Mouse (Mus musculus) lung, postnatal 0 days (tissue): ENCODE results near the gene Procr. TPM values are rescaled to one million over a fixed set of nuclear protein-coding genes. Genes with fewer than 3 reads are reported as not detected.

Experiments used
- ATAC-seq: fragments of 200-750 bp; cut with Nextera tagmentation; 2 replicates; pipeline ENCODE4 v1.8.0; 2017; ENCODE audit warnings: moderate library complexity
- DNase-seq: peaks from one replicate; pipeline ENCODE4 v3.0.0-alpha.2; 2016; ENCODE audit warnings: low spot score
- H3K27ac ChIP-seq: fragments of 300-500 bp; sonication (generic); 2 replicates; pipeline ENCODE4 v1.5.1; 2014; ENCODE audit warnings: antibody characterized with exemption, mild to moderate bottlenecking, low read length, mixed read lengths
- H3K27me3 ChIP-seq: fragments of 300-500 bp; sonication (generic); replicated peaks from 2 replicates; pipeline ENCODE4 v1.6.1; 2014; ENCODE audit warnings: low read length, mixed read lengths; ENCODE audit not compliant: insufficient read depth
- H3K36me3 ChIP-seq: fragments of 300-500 bp; sonication (generic); 2 replicates; pipeline ENCODE4 v1.6.1; 2014; ENCODE audit warnings: low read length, mixed read lengths; ENCODE audit not compliant: insufficient read depth
- H3K4me1 ChIP-seq: fragments of 300-500 bp; sonication (generic); 2 replicates; pipeline ENCODE4 v1.6.1; 2014; ENCODE audit warnings: antibody characterized with exemption, low read depth, low read length, mixed read lengths; ENCODE audit not compliant: insufficient read depth
- H3K4me2 ChIP-seq: fragments of 300-500 bp; sonication (generic); replicated peaks from 2 replicates; pipeline ENCODE4 v1.6.1; 2014; ENCODE audit warnings: low read depth, mild to moderate bottlenecking, low read length, moderate library complexity, mixed read lengths
- H3K4me3 ChIP-seq: fragments of 300-500 bp; sonication (generic); 2 replicates; pipeline ENCODE4 v1.5.1; 2014; ENCODE audit warnings: low read depth, low read length
- H3K9ac ChIP-seq: fragments of 300-500 bp; sonication (generic); replicated peaks from 2 replicates; pipeline ENCODE4 v1.6.1; 2014; ENCODE audit warnings: low read depth, mild to moderate bottlenecking
- H3K9me3 ChIP-seq: fragments of 300-500 bp; sonication (generic); 2 replicates; pipeline ENCODE4 v1.6.1; 2016; ENCODE audit warnings: low read length, mixed read lengths
- CTCF ChIP-seq: IDR thresholded peaks from 2 replicates; pipeline ENCODE4 v1.5.1; 2016; ENCODE audit warnings: antibody characterized with exemption, mild to moderate bottlenecking
- EP300 ChIP-seq: IDR thresholded peaks from 2 replicates; pipeline ENCODE4 v1.6.1; 2016; ENCODE audit warnings: antibody characterized with exemption, mild to moderate bottlenecking, control low read depth
- WGBS: fragments of 180-500 bp; shearing (Covaris S2); extraction: QIAGEN DNeasy Blood & Tissue Kit; methylation state at CpG from one replicate; pipeline ENCODE4 v1.1.7; 2014; 5-methylcytosine and 5-hydroxymethylcytosine counted together
- polyA plus RNA-seq: library from polyadenylated mRNA; unstranded; fragments of >200 nt; fragmentation: Nextera tagmentation; extraction: Ambion mirVana; gene quantifications from 2 replicates; pipeline ENCODE4 v1.2.1, GENCODE M21; 2015

The Procr gene
- polyA plus RNA-seq = 9.1 and 9.7 TPM in 2 replicates

- ATAC-seq = peak; percentile 85
These were observed at the start of gene Procr for GRCm38 (mm10) chr2:155751014-155751786. Procr (plus strand) TSS chr2:155751117.

GRCm38 (mm10) chr2:155701399-155701919 lies 49.5 kb upstream of the Procr start:
- WGBS = 57% methylated on average over 19 of the region's 19 CpGs
- Histone ChIP-seq H3K4me1 (no peaks in the 10 kb centered on the region), H3K27ac (no peak overlapping the region), H3K9ac (no peak overlapping the region), H3K9me3 (no peaks in the 10 kb centered on the region), H3K36me3 (peaks cover 20% of the 10 kb centered on the region; the same call in 1 of the 2 replicates), H3K4me2 (no peak overlapping the region), H3K4me3 (no peak overlapping the region), H3K27me3 (no peaks in the 10 kb centered on the region)
- no peak; the same call in 1 of the 2 replicates for ATAC-seq
- no peak for TF ChIP-seq EP300
- TF ChIP-seq CTCF = no peak
- DNase-seq = no peak

More at GRCm38 (mm10) chr2:155751014-155751786, at the start of gene Procr:
- peak; percentile 73 for DNase-seq
- no peak within 1 kb of the TSS for H3K27ac ChIP-seq
- 2% methylated on average over 25 of the region's 25 CpGs for WGBS
- peak within 1 kb of the TSS; percentile 60 for H3K4me2 ChIP-seq
- peak within 1 kb of the TSS; percentile 29 for H3K9ac ChIP-seq
- H3K4me3 ChIP-seq = peak within 1 kb of the TSS; percentile 39
- no peaks in the 10 kb centered on the region for H3K36me3 ChIP-seq
- no peak for TF ChIP-seq EP300
- no peak for TF ChIP-seq CTCF
- H3K9me3 ChIP-seq = no peaks in the 10 kb centered on the region
- H3K27me3 ChIP-seq = no peaks in the 10 kb centered on the region
- H3K4me1 ChIP-seq = no peaks in the 10 kb centered on the region

- Histone ChIP-seq H3K9me3 (no peaks in the 10 kb centered on the region), H3K27ac (no peak overlapping the region), H3K36me3 (peaks cover 25% of the 10 kb centered on the region; the same call in 1 of the 2 replicates), H3K4me3 (no peak overlapping the region), H3K27me3 (no peaks in the 10 kb centered on the region), H3K4me2 (no peak overlapping the region), H3K9ac (no peak overlapping the region), H3K4me1 (no peaks in the 10 kb centered on the region)
- DNase-seq = no peak
- TF ChIP-seq EP300 (no peak), CTCF (no peak)
- no peak for ATAC-seq
- 64% methylated on average over 4 of the region's 4 CpGs for WGBS
These were observed 47.3 kb upstream of the Procr start for GRCm38 (mm10) chr2:155703630-155704029.

DNA sequence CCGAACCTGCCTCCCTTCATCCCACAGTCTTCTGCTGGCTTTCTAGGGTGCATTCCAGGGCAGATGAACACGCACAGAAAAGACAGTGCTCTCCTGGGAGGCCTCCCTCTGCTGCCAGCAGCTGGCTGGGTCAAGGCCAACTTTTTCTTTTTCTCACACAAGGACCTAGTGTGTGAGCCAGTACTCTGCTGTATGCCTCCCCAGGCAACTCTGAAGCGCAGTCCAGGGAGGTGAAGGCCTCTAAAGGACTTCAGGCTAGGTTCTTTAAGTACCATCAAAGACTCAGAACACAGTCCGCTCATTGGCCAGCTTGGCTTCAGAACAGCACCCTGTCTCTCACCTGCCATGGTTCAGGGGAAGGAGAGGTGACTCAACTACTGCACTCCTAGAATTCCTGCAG lies 43.7 kb upstream of the Procr start:
- ATAC-seq (peak; percentile 92), DNase-seq (peak; percentile 56)
- 61% methylated on average over 4 of the region's 4 CpGs for WGBS
- no peaks in the 10 kb centered on the region for H3K9me3 ChIP-seq
- peaks cover 21% of the 10 kb centered on the region; the same call in 1 of the 2 replicates for H3K36me3 ChIP-seq
- H3K27ac ChIP-seq = peak overlapping the region; percentile 26; the same call in 1 of the 2 replicates
- no peak overlapping the region for H3K9ac ChIP-seq
- no peak overlapping the region for H3K4me2 ChIP-seq
- H3K4me3 ChIP-seq = no peak overlapping the region
- no peaks in the 10 kb centered on the region for H3K4me1 ChIP-seq
- no peaks in the 10 kb centered on the region for H3K27me3 ChIP-seq
- TF ChIP-seq CTCF (no peak), EP300 (no peak)

DNA sequence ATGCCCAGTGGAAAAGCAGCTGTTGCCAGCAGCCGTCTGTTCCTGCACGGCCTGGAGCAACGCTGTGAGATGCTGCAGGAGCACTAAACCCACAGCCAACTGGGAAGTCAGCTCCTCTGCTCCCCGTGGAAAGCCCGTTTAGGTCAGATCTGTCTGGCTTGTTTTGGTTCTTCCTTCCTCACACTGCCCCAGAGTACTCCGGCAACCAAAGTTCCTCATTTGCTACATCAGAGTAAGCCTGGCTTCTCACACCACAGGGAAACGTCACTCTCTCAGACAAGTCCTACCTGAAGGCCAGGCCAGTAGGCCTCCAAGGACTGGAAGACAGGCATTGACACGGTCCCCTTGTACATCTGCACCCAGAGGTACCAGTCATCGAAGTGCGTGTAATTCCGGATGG lies 40.4 kb upstream of the Procr start:
- Histone ChIP-seq H3K9ac (no peak overlapping the region), H3K4me2 (no peak overlapping the region), H3K36me3 (peaks cover 16% of the 10 kb centered on the region; the same call in 1 of the 2 replicates), H3K4me3 (no peak overlapping the region), H3K27me3 (no peaks in the 10 kb centered on the region), H3K4me1 (no peaks in the 10 kb centered on the region), H3K27ac (no peak overlapping the region), H3K9me3 (no peaks in the 10 kb centered on the region)
- WGBS = 86% methylated on average over 11 of the region's 11 CpGs
- DNase-seq = no peak
- TF ChIP-seq CTCF (no peak), EP300 (no peak)
- ATAC-seq = no peak

- 85% methylated on average over 12 of the region's 12 CpGs for WGBS
- DNase-seq (no peak), ATAC-seq (no peak)
- Histone ChIP-seq H3K4me1 (no peaks in the 10 kb centered on the region), H3K4me3 (no peak overlapping the region), H3K9me3 (no peaks in the 10 kb centered on the region), H3K27me3 (no peaks in the 10 kb centered on the region), H3K9ac (no peak overlapping the region), H3K4me2 (no peak overlapping the region), H3K36me3 (peaks cover 16% of the 10 kb centered on the region; the same call in 1 of the 2 replicates), H3K27ac (no peak overlapping the region)
- TF ChIP-seq CTCF (no peak), EP300 (no peak)
These were observed 33.6 kb upstream of the Procr start for GRCm38 (mm10) chr2:155717082-155717990.
